Mouse (Mus musculus): Measurements from ENCODE around the gene Kcna2. TPM values are rescaled to one million over a fixed set of nuclear protein-coding genes. Genes with fewer than 3 reads are reported as not detected.
A peak's percentile ranks its signal among the peaks of the same experiment; 100 is the strongest.

Gene Kcna2
- polyA plus RNA-seq, 1 experiment from 2014 or later = 1.6 TPM

GRCm38 (mm10) chr3:107077101-107077500, 23.8 kb upstream of the Kcna2 start:
- no peaks in the 10 kb centered on the region for H3K36me3 ChIP-seq (ENCODE audit: control insufficient read depth, insufficient read depth, low read length)

GRCm38 (mm10) chr3:107080803-107081202, 20.1 kb upstream of the Kcna2 start:
- Histone ChIP-seq H3K9ac (ENCODE audit: low read depth, low read length) (no peak overlapping the region), H3K36me3 (ENCODE audit: control insufficient read depth, insufficient read depth, low read length) (no peaks in the 10 kb centered on the region), H3K4me1 (ENCODE audit: control insufficient read depth, insufficient read depth, low read length) (peaks cover 4% of the 10 kb centered on the region; the same call in 1 of the 2 replicates), H3K27ac (ENCODE audit: low read length) (no peak overlapping the region), H3K27me3 (ENCODE audit: control insufficient read depth, insufficient read depth, low read depth, low read length) (no peaks in the 10 kb centered on the region), H3K4me2 (ENCODE audit: low read length) (no peak overlapping the region), H3K4me3 (ENCODE audit: low read depth, low read length) (no peak overlapping the region), H3K9me3 (replicated peaks; ENCODE audit: control insufficient read depth, low read length, poor library complexity, severe bottlenecking) (no peaks in the 10 kb centered on the region)
- no peak for ATAC-seq
- WGBS = 76% methylated on average over 3 of the region's 3 CpGs

More at GRCm38 (mm10) chr3:107077101-107077500, 23.8 kb upstream of the Kcna2 start:
- WGBS = 95% methylated on average over 2 of the region's 2 CpGs
- Histone ChIP-seq H3K9me3 (replicated peaks; ENCODE audit: control insufficient read depth, low read length, poor library complexity, severe bottlenecking) (no peaks in the 10 kb centered on the region), H3K9ac (ENCODE audit: low read depth, low read length) (no peak overlapping the region), H3K4me2 (ENCODE audit: low read length) (no peak overlapping the region), H3K4me1 (ENCODE audit: control insufficient read depth, insufficient read depth, low read length) (peaks cover 4% of the 10 kb centered on the region; the same call in 1 of the 2 replicates), H3K4me3 (ENCODE audit: low read depth, low read length) (no peak overlapping the region), H3K27me3 (ENCODE audit: control insufficient read depth, insufficient read depth, low read depth, low read length) (no peaks in the 10 kb centered on the region), H3K27ac (ENCODE audit: low read length) (no peak overlapping the region)
- ATAC-seq = no peak

- H3K9me3 ChIP-seq (replicated peaks; ENCODE audit: control insufficient read depth, low read length, poor library complexity, severe bottlenecking) = no peaks in the 10 kb centered on the region
- 18% methylated on average over 3 of the region's 3 CpGs for WGBS
- no peak overlapping the region for H3K4me3 ChIP-seq (ENCODE audit: low read depth, low read length)
- peaks cover 4% of the 10 kb centered on the region; the same call in 1 of the 2 replicates for H3K4me1 ChIP-seq (ENCODE audit: control insufficient read depth, insufficient read depth, low read length)
- H3K36me3 ChIP-seq (ENCODE audit: control insufficient read depth, insufficient read depth, low read length) = no peaks in the 10 kb centered on the region
- H3K27ac ChIP-seq (ENCODE audit: low read length) = no peak overlapping the region
- no peak overlapping the region for H3K4me2 ChIP-seq (ENCODE audit: low read length)
- no peak overlapping the region for H3K9ac ChIP-seq (ENCODE audit: low read depth, low read length)
- no peaks in the 10 kb centered on the region for H3K27me3 ChIP-seq (ENCODE audit: control insufficient read depth, insufficient read depth, low read depth, low read length)
- ATAC-seq = peak; percentile 48; the same call in 1 of the 2 replicates
Measured at GRCm38 (mm10) chr3:107081227-107081626, 19.7 kb upstream of the Kcna2 start.

- Histone ChIP-seq H3K4me1 (ENCODE audit: control insufficient read depth, insufficient read depth, low read length) (peaks cover 4% of the 10 kb centered on the region; the same call in 1 of the 2 replicates), H3K27me3 (ENCODE audit: control insufficient read depth, insufficient read depth, low read depth, low read length) (no peaks in the 10 kb centered on the region), H3K9ac (ENCODE audit: low read depth, low read length) (no peak overlapping the region), H3K4me3 (ENCODE audit: low read depth, low read length) (no peak overlapping the region), H3K9me3 (replicated peaks; ENCODE audit: control insufficient read depth, low read length, poor library complexity, severe bottlenecking) (no peaks in the 10 kb centered on the region), H3K27ac (ENCODE audit: low read length) (no peak overlapping the region), H3K4me2 (ENCODE audit: low read length) (no peak overlapping the region), H3K36me3 (ENCODE audit: control insufficient read depth, insufficient read depth, low read length) (no peaks in the 10 kb centered on the region)
- WGBS = 80% methylated on average over 3 of the region's 3 CpGs
- ATAC-seq = no peak
Measured at GRCm38 (mm10) chr3:107084586-107084985, 16.4 kb upstream of the Kcna2 start.

- Histone ChIP-seq H3K27me3 (ENCODE audit: control insufficient read depth, insufficient read depth, low read depth, low read length) (no peaks in the 10 kb centered on the region), H3K9me3 (replicated peaks; ENCODE audit: control insufficient read depth, low read length, poor library complexity, severe bottlenecking) (no peaks in the 10 kb centered on the region), H3K36me3 (ENCODE audit: control insufficient read depth, insufficient read depth, low read length) (no peaks in the 10 kb centered on the region), H3K4me2 (ENCODE audit: low read length) (no peak overlapping the region), H3K4me3 (ENCODE audit: low read depth, low read length) (no peak overlapping the region), H3K4me1 (ENCODE audit: control insufficient read depth, insufficient read depth, low read length) (no peaks in the 10 kb centered on the region), H3K9ac (ENCODE audit: low read depth, low read length) (no peak overlapping the region), H3K27ac (ENCODE audit: low read length) (no peak overlapping the region)
- ATAC-seq = no peak
- 94% methylated on average over 4 of the region's 4 CpGs for WGBS
Measured at GRCm38 (mm10) chr3:107087410-107087809, 13.5 kb upstream of the Kcna2 start.

- Histone ChIP-seq H3K4me2 (ENCODE audit: low read length) (no peak overlapping the region), H3K4me1 (ENCODE audit: control insufficient read depth, insufficient read depth, low read length) (no peaks in the 10 kb centered on the region), H3K27me3 (ENCODE audit: control insufficient read depth, insufficient read depth, low read depth, low read length) (no peaks in the 10 kb centered on the region), H3K9me3 (replicated peaks; ENCODE audit: control insufficient read depth, low read length, poor library complexity, severe bottlenecking) (no peaks in the 10 kb centered on the region), H3K9ac (ENCODE audit: low read depth, low read length) (no peak overlapping the region), H3K4me3 (ENCODE audit: low read depth, low read length) (no peak overlapping the region), H3K36me3 (ENCODE audit: control insufficient read depth, insufficient read depth, low read length) (no peaks in the 10 kb centered on the region), H3K27ac (ENCODE audit: low read length) (no peak overlapping the region)
- no peak for ATAC-seq
- WGBS = 82% methylated on average over 3 of the region's 3 CpGs
Measured at GRCm38 (mm10) chr3:107088820-107089219, 12.1 kb upstream of the Kcna2 start.

- ATAC-seq = peak; percentile 37; the same call in 1 of the 2 replicates
- 70% methylated on average over 3 of the region's 3 CpGs for WGBS
Measured at GRCm38 (mm10) chr3:107089475-107089874, 11.5 kb upstream of the Kcna2 start.

GRCm38 (mm10) chr3:107090001-107090400, 10.9 kb upstream of the Kcna2 start:
- no peak overlapping the region for H3K4me2 ChIP-seq (ENCODE audit: low read length)
- H3K4me3 ChIP-seq (ENCODE audit: low read depth, low read length) = no peak overlapping the region
- no peak overlapping the region for H3K27ac ChIP-seq (ENCODE audit: low read length)
- H3K27me3 ChIP-seq (ENCODE audit: control insufficient read depth, insufficient read depth, low read depth, low read length) = no peaks in the 10 kb centered on the region
- ATAC-seq = no peak
- no peaks in the 10 kb centered on the region for H3K36me3 ChIP-seq (ENCODE audit: control insufficient read depth, insufficient read depth, low read length)
- no peaks in the 10 kb centered on the region for H3K9me3 ChIP-seq (replicated peaks; ENCODE audit: control insufficient read depth, low read length, poor library complexity, severe bottlenecking)
- H3K4me1 ChIP-seq (ENCODE audit: control insufficient read depth, insufficient read depth, low read length) = no peaks in the 10 kb centered on the region
- WGBS = 72% methylated on average over 7 of the region's 7 CpGs
- no peak overlapping the region for H3K9ac ChIP-seq (ENCODE audit: low read depth, low read length)

More at GRCm38 (mm10) chr3:107089475-107089874, 11.5 kb upstream of the Kcna2 start:
- Histone ChIP-seq H3K4me1 (ENCODE audit: control insufficient read depth, insufficient read depth, low read length) (no peaks in the 10 kb centered on the region), H3K9ac (ENCODE audit: low read depth, low read length) (no peak overlapping the region), H3K9me3 (replicated peaks; ENCODE audit: control insufficient read depth, low read length, poor library complexity, severe bottlenecking) (no peaks in the 10 kb centered on the region), H3K27me3 (ENCODE audit: control insufficient read depth, insufficient read depth, low read depth, low read length) (no peaks in the 10 kb centered on the region), H3K4me2 (ENCODE audit: low read length) (no peak overlapping the region), H3K27ac (ENCODE audit: low read length) (no peak overlapping the region), H3K36me3 (ENCODE audit: control insufficient read depth, insufficient read depth, low read length) (no peaks in the 10 kb centered on the region), H3K4me3 (ENCODE audit: low read depth, low read length) (no peak overlapping the region)

GRCm38 (mm10) chr3:107090403-107091150, 10.4 kb upstream of the Kcna2 start:
- no peaks in the 10 kb centered on the region for H3K27me3 ChIP-seq (ENCODE audit: control insufficient read depth, insufficient read depth, low read depth, low read length)
- no peak overlapping the region for H3K4me2 ChIP-seq (ENCODE audit: low read length)
- H3K36me3 ChIP-seq (ENCODE audit: control insufficient read depth, insufficient read depth, low read length) = no peaks in the 10 kb centered on the region
- H3K4me3 ChIP-seq (ENCODE audit: low read depth, low read length) = no peak overlapping the region
- no peaks in the 10 kb centered on the region for H3K9me3 ChIP-seq (replicated peaks; ENCODE audit: control insufficient read depth, low read length, poor library complexity, severe bottlenecking)
- H3K4me1 ChIP-seq (ENCODE audit: control insufficient read depth, insufficient read depth, low read length) = no peaks in the 10 kb centered on the region
- no peak overlapping the region for H3K9ac ChIP-seq (ENCODE audit: low read depth, low read length)
- no peak for ATAC-seq
- no peak overlapping the region for H3K27ac ChIP-seq (ENCODE audit: low read length)
- 66% methylated on average over 11 of the region's 11 CpGs for WGBS
